7 mouse cellular contexts compared by ENCODE assay signal in the genomic region with DNA sequence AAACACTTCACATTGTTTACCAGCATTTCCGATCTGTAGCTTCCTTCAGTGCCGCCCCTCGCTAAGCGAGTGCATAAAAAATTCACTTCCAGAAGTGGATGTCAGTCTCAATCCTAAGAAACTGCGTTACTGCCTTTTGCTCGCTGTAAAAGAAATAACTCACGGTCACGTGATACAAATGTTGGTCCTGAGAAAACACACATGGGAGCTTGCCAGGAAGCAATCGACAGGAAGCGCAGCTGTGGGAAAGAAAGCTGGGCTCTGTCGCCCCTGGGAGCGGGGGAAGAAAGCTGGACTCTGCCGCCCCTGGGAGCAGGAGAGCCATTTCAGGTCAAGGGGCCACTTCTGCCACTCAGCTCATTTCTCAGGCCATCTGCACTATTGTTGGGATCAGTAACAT. TPM values are rescaled to one million over a fixed set of nuclear protein-coding genes. Genes with fewer than 3 reads are reported as not detected.
DNase-seq lines count a peak whose midpoint lies in the region; ATAC-seq lines count a peak whose summit lies in the region.

No protein-coding gene starts in this region.

- peaks cover 3% of the 10 kb centered on the region; the same call in 1 of the 2 replicates for H3K4me1 ChIP-seq in heart, embryonic 11.5 days (ENCODE audit: control insufficient read depth, insufficient read depth, low read length)
- H3K4me1 ChIP-seq in kidney, embryonic 14.5 days (ENCODE audit: control insufficient read depth, insufficient read depth, low read length): peaks cover 13% of the 10 kb centered on the region; the same call in 1 of the 2 replicates

- no peaks in the 10 kb centered on the region for H3K36me3 ChIP-seq in heart, embryonic 11.5 days (ENCODE audit: control insufficient read depth, insufficient read depth, low read length)
- no peaks in the 10 kb centered on the region for H3K36me3 ChIP-seq in kidney, embryonic 14.5 days (ENCODE audit: control insufficient read depth, insufficient read depth, low read length)

- peak; percentile 35 for DNase-seq in thymus, postnatal 4 days
- DNase-seq in thymus, postnatal 25 days: no peak
- peak; percentile 80 for DNase-seq in lung, postnatal 10 days
- DNase-seq in frontal cortex, postnatal 25 days (ENCODE audit: low spot score in 2 of 2): no peak
- no peak for DNase-seq in B cell, adult 2 months

- no peak for ATAC-seq in heart, embryonic 11.5 days (replicated peaks; ENCODE audit: insufficient number of reproducible peaks, low FRiP score, low TSS enrichment)
- ATAC-seq in kidney, embryonic 14.5 days (ENCODE audit: low FRiP score, low TSS enrichment): no peak

- peak overlapping the region; percentile 62; the same call in 1 of the 2 replicates for H3K27ac ChIP-seq in heart, embryonic 11.5 days (ENCODE audit: low read depth, low read length)
- peak overlapping the region; percentile 68; the same call in 1 of the 2 replicates for H3K27ac ChIP-seq in kidney, embryonic 14.5 days (ENCODE audit: low read depth, low read length)

- H3K4me2 ChIP-seq in heart, embryonic 11.5 days: peak overlapping the region; percentile 50
- H3K4me2 ChIP-seq in kidney, embryonic 14.5 days (replicated peaks; ENCODE audit: low read depth, low read length): peak overlapping the region; percentile 52

- 42% methylated on average over 13 of the region's 13 CpGs for WGBS in heart, embryonic 11.5 days (ENCODE audit: insufficient replicate concordance)
- 32% methylated on average over 13 of the region's 13 CpGs for WGBS in kidney, embryonic 14.5 days

- H3K27me3 ChIP-seq in heart, embryonic 11.5 days (ENCODE audit: control insufficient read depth, insufficient read depth, low read length): no peaks in the 10 kb centered on the region
- no peaks in the 10 kb centered on the region for H3K27me3 ChIP-seq in kidney, embryonic 14.5 days (ENCODE audit: control insufficient read depth, insufficient read depth, low read length)

- H3K4me3 ChIP-seq in heart, embryonic 11.5 days (ENCODE audit: low read depth, low read length): no peak overlapping the region
- H3K4me3 ChIP-seq in kidney, embryonic 14.5 days (ENCODE audit: low read length): 0 out of 2 replicates have a peak overlapping the region, but pooled peaks have one; percentile 6

- H3K9me3 ChIP-seq in heart, embryonic 11.5 days (replicated peaks; ENCODE audit: control insufficient read depth, low read length): no peaks in the 10 kb centered on the region; the same call in 1 of the 2 replicates
- no peaks in the 10 kb centered on the region for H3K9me3 ChIP-seq in kidney, embryonic 14.5 days (ENCODE audit: control insufficient read depth, low read length)

- H3K9ac ChIP-seq in heart, embryonic 11.5 days (ENCODE audit: low read depth, low read length): 0 out of 2 replicates have a peak overlapping the region, but pooled peaks have one; percentile 10
- no peak overlapping the region for H3K9ac ChIP-seq in kidney, embryonic 14.5 days (ENCODE audit: low read depth, low read length)

RNA-seq across cellular contexts. Expression of gene Ccn6, which starts 9.5 kb away (rescaled TPM):
- 0.36 TPM in 1 of 2 replicates, not detected in the other for polyA plus RNA-seq in heart, embryonic 11.5 days (2014; fragmentation: Nextera tagmentation; extraction: Ambion mirVana)
- 0.37 and 0.41 TPM in 2 replicates for polyA plus RNA-seq in kidney, embryonic 14.5 days (2014; fragmentation: Nextera tagmentation; extraction: Ambion mirVana)

RNA-seq across cellular contexts. Expression of gene Tube1, which starts 39.3 kb away (rescaled TPM):
- 14.5 TPM in 2 replicates for polyA plus RNA-seq in heart, embryonic 11.5 days (2014; fragmentation: Nextera tagmentation; extraction: Ambion mirVana)
- polyA plus RNA-seq in kidney, embryonic 14.5 days (2014; fragmentation: Nextera tagmentation; extraction: Ambion mirVana): 15.8 and 21.5 TPM in 2 replicates

RNA-seq across cellular contexts. Expression of gene Fam229b, which starts 39.4 kb away (rescaled TPM):
- polyA plus RNA-seq in heart, embryonic 11.5 days (2014; fragmentation: Nextera tagmentation; extraction: Ambion mirVana): 8.0 and 8.6 TPM in 2 replicates
- polyA plus RNA-seq in kidney, embryonic 14.5 days (2014; fragmentation: Nextera tagmentation; extraction: Ambion mirVana): 14.7 TPM in 2 replicates

Comparison
In these comparisons a context has a peak if more than half of its experiments do, and no peak if none do; other contexts are left out.
1. DNase-seq: peak in thymus, postnatal 4 days (single experiment) and lung, postnatal 10 days (single experiment); none in thymus, postnatal 25 days (single experiment), frontal cortex, postnatal 25 days (0 of 2) and B cell, adult 2 months (0 of 2).